Mouse (Mus musculus) liver, adult 2 months (tissue): ENCODE measurements around the gene Elp4.

Experiments used
- CTCF ChIP-seq: fragments of 200-500 bp; IDR thresholded peaks from 2 replicates; pipeline ENCODE4 v1.5.1; 2011; ENCODE audit warnings: low read depth, low read length, control low read depth
- POLR2A ChIP-seq: fragments of 200-500 bp; IDR thresholded peaks from 2 replicates; pipeline ENCODE4 v1.6.1; 2011; ENCODE audit warnings: low read length, control low read depth; ENCODE audit not compliant: insufficient read depth; ENCODE audit errors: extremely low read depth

DNA sequence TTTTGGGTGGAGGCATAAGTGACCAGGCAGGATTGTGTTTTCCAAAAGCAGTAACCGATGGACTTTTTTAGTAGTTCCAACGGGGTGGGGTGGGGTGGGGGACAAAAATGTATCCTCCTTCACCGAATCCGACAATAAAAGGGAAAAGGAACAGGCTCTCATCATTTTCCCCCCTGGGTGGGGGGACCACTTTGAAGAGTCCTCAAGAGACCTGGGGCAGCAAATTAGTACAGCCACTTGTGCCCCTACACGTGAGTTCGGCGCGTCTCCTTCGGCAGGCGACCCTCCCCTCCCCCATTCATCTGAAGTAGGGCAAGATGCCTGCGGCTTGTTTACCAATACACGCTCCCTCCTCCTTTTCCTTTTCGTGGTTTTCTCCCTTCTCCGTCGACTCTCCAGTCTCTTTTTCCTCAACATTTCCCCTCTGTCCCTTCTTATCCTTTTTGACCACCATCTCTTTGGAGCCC lies 215.0 kb downstream of the Elp4 start:
- TF ChIP-seq POLR2A (no peak), CTCF (no peak)
